Mouse (Mus musculus) liver, postnatal 0 days (tissue): ENCODE measurements around the gene Ppp3cb. TPM values are rescaled to one million over a fixed set of nuclear protein-coding genes. Genes with fewer than 3 reads are reported as not detected.

Source experiments
- ATAC-seq: fragments of 200-750 bp; cut with Nextera tagmentation; 2 replicates; pipeline ENCODE4 v1.8.0; 2017; ENCODE audit warnings: mild to moderate bottlenecking, moderate library complexity
- DNase-seq: peaks from one replicate; pipeline ENCODE4 v3.0.0-alpha.2; 2016
- H3K27ac ChIP-seq: fragments of 300-500 bp; sonication (generic); 2 replicates; pipeline ENCODE4 v1.5.1; 2014; ENCODE audit warnings: antibody characterized with exemption, moderate library complexity, mild to moderate bottlenecking, low read depth
- H3K27me3 ChIP-seq: fragments of 300-500 bp; sonication (generic); 2 replicates; pipeline ENCODE4 v1.6.1; 2014; ENCODE audit warnings: low read length, control low read depth, mixed read lengths; ENCODE audit not compliant: insufficient read depth
- H3K36me3 ChIP-seq: fragments of 300-500 bp; sonication (generic); replicated peaks from 2 replicates; pipeline ENCODE4 v1.6.1; 2014; ENCODE audit warnings: mild to moderate bottlenecking, control low read depth, low read length, moderate library complexity, mixed read lengths; ENCODE audit not compliant: insufficient read depth
- H3K4me1 ChIP-seq: fragments of 300-500 bp; sonication (generic); 2 replicates; pipeline ENCODE4 v1.6.1; 2014; ENCODE audit warnings: antibody characterized with exemption, mild to moderate bottlenecking, control low read depth; ENCODE audit not compliant: insufficient read depth
- H3K4me2 ChIP-seq: fragments of 300-500 bp; sonication (generic); 2 replicates; pipeline ENCODE4 v1.6.1; 2014; ENCODE audit warnings: low read depth, mild to moderate bottlenecking, low read length, moderate library complexity, mixed read lengths
- H3K4me3 ChIP-seq: fragments of 300-500 bp; sonication (generic); 2 replicates; pipeline ENCODE4 v1.5.1; 2014; ENCODE audit warnings: low read depth, low read length
- H3K9ac ChIP-seq: fragments of 300-500 bp; sonication (generic); replicated peaks from 2 replicates; pipeline ENCODE4 v1.6.1; 2014; ENCODE audit warnings: mild to moderate bottlenecking, moderate library complexity
- H3K9me3 ChIP-seq: fragments of 300-500 bp; sonication (generic); 2 replicates; pipeline ENCODE4 v1.6.1; 2016; ENCODE audit warnings: mild to moderate bottlenecking, control low read depth, low read length, mixed read lengths
- CTCF ChIP-seq: sonication (generic); IDR thresholded peaks from 2 replicates; pipeline ENCODE4 v1.5.1; 2016; ENCODE audit warnings: antibody characterized with exemption, low read depth
- EP300 ChIP-seq: IDR thresholded peaks from 2 replicates; pipeline ENCODE4 v1.6.1; 2016; ENCODE audit warnings: antibody characterized with exemption, low read depth, mild to moderate bottlenecking
- WGBS: fragments of 180-500 bp; shearing (Covaris S2); extraction: QIAGEN DNeasy Blood & Tissue Kit; methylation state at CpG from one replicate; pipeline ENCODE4 v1.1.7; 2014; ENCODE audit not compliant: insufficient replicate concordance; 5-methylcytosine and 5-hydroxymethylcytosine counted together
- polyA plus RNA-seq: library from polyadenylated mRNA; unstranded; fragments of >200 nt; fragmentation: Nextera tagmentation; extraction: Ambion mirVana; gene quantifications from 2 replicates; pipeline ENCODE4 v1.2.1, GENCODE M21; 2015

The Ppp3cb gene
- polyA plus RNA-seq, 1 experiment from 2014 or later, result 13.6 TPM

DNA sequence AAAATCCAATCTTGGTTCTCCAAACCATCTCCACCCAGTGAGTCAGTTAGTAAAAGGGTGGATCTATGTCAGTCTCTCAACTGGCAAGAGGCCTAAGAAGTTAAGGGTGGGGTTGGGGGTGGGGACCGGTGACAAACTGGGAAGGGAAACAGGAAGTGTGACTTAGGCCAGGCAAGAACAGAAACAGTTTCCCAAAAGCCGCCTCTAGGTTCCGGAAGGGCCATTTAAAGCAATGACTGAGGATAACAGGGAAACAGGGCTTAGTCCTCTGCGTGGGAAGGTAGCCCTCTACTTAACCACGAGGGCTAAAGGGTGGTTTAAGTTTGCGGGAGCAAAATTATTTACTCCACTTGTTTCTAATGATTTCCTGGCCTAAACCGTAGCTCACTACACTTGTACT is 67.6 kb downstream of the Ppp3cb start:
- Histone ChIP-seq H3K27ac (peak overlapping the region; percentile 95), H3K9me3 (no peaks in the 10 kb centered on the region), H3K27me3 (no peaks in the 10 kb centered on the region), H3K36me3 (peaks cover 3% of the 10 kb centered on the region; the same call in 1 of the 2 replicates), H3K9ac (peak overlapping the region; percentile 91), H3K4me3 (peak overlapping the region; percentile 93), H3K4me1 (peaks cover 19% of the 10 kb centered on the region), H3K4me2 (peak overlapping the region; percentile 92)
- WGBS, result 1% methylated on average over 7 of the region's 7 CpGs
- ATAC-seq, result peak; percentile 81
- 0 out of 2 replicates have a peak, but pooled peaks have one; percentile 39 for TF ChIP-seq EP300
- no peak for TF ChIP-seq CTCF
- DNase-seq, result peak; percentile 81

DNA sequence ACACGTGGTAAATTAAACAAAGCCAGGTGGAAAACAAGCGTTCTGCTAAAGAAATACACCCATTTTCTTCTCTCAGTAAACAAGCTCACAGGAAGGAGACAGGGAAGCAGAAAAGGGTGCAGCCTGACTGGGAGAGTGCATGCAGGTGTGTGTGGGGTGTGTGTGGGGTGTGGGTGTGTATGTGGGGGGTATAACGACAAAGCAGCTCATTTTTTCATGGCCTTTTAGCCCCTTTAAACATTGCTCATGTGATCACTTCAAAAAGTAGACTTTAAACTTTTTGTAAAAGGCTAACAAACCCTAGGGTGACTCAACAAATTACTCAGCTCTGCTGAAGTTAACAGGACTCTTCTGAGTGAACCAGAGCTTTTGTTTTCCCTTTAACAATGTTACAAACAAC is 68.0 kb downstream of the Ppp3cb start:
- H3K36me3 ChIP-seq, result peaks cover 2% of the 10 kb centered on the region
- 18% methylated on average over 3 of the region's 3 CpGs for WGBS
- H3K4me3 ChIP-seq, result peak overlapping the region; percentile 93
- H3K27ac ChIP-seq, result peak overlapping the region; percentile 95
- H3K9me3 ChIP-seq, result no peaks in the 10 kb centered on the region
- TF ChIP-seq CTCF, result no peak
- no peak for TF ChIP-seq EP300
- DNase-seq (peak; percentile 20), ATAC-seq (peak; percentile 32)
- H3K4me2 ChIP-seq, result peak overlapping the region; percentile 92
- no peaks in the 10 kb centered on the region for H3K27me3 ChIP-seq
- peak overlapping the region; percentile 91 for H3K9ac ChIP-seq
- H3K4me1 ChIP-seq, result peaks cover 19% of the 10 kb centered on the region

- peak overlapping the region; percentile 34 for H3K4me2 ChIP-seq
- no peaks in the 10 kb centered on the region for H3K9me3 ChIP-seq
- H3K36me3 ChIP-seq, result peaks cover 9% of the 10 kb centered on the region
- H3K9ac ChIP-seq, result 0 out of 2 replicates have a peak overlapping the region, but pooled peaks have one; percentile 8
- H3K27me3 ChIP-seq, result no peaks in the 10 kb centered on the region
- peaks cover 19% of the 10 kb centered on the region for H3K4me1 ChIP-seq
- DNase-seq (no peak), ATAC-seq (no peak)
- H3K27ac ChIP-seq, result no peak overlapping the region
- no peak overlapping the region for H3K4me3 ChIP-seq
- no peak for TF ChIP-seq CTCF
- no peak for TF ChIP-seq EP300
- 55% methylated on average over 4 of the region's 4 CpGs for WGBS
These were observed 68.9 kb downstream of the Ppp3cb start for GRCm38 (mm10) chr14:20477261-20478025.

GRCm38 (mm10) chr14:20460216-20460615 is 86.2 kb downstream of the Ppp3cb start:
- TF ChIP-seq CTCF (no peak), EP300 (no peak)
- Histone ChIP-seq H3K36me3 (peaks cover 86% of the 10 kb centered on the region), H3K27ac (no peak overlapping the region), H3K9me3 (no peaks in the 10 kb centered on the region), H3K4me1 (no peaks in the 10 kb centered on the region), H3K4me3 (no peak overlapping the region), H3K27me3 (no peaks in the 10 kb centered on the region), H3K9ac (no peak overlapping the region), H3K4me2 (no peak overlapping the region)
- 88% methylated on average over 14 of the region's 14 CpGs for WGBS
- DNase-seq (no peak), ATAC-seq (no peak)

GRCm38 (mm10) chr14:20458378-20458777 is 88.0 kb downstream of the Ppp3cb start:
- WGBS, result 77% methylated on average over 9 of the region's 9 CpGs
- ATAC-seq, result no peak
- H3K36me3 ChIP-seq, result peaks cover 71% of the 10 kb centered on the region
- H3K9ac ChIP-seq, result no peak overlapping the region
- no peaks in the 10 kb centered on the region for H3K9me3 ChIP-seq
- H3K27me3 ChIP-seq, result no peaks in the 10 kb centered on the region
- no peak overlapping the region for H3K4me3 ChIP-seq
- no peak overlapping the region for H3K27ac ChIP-seq
- no peak for DNase-seq
- no peaks in the 10 kb centered on the region for H3K4me1 ChIP-seq
- no peak for TF ChIP-seq CTCF
- TF ChIP-seq EP300, result no peak
- H3K4me2 ChIP-seq, result no peak overlapping the region

- H3K9ac ChIP-seq, result no peak overlapping the region
- DNase-seq (no peak), ATAC-seq (no peak)
- H3K9me3 ChIP-seq, result no peaks in the 10 kb centered on the region
- no peaks in the 10 kb centered on the region for H3K27me3 ChIP-seq
- no peak overlapping the region for H3K27ac ChIP-seq
- TF ChIP-seq CTCF (no peak), EP300 (no peak)
- no peak overlapping the region for H3K4me2 ChIP-seq
- H3K4me1 ChIP-seq, result peaks cover 6% of the 10 kb centered on the region; the same call in 1 of the 2 replicates
- peaks cover 19% of the 10 kb centered on the region for H3K36me3 ChIP-seq
- H3K4me3 ChIP-seq, result no peak overlapping the region
- 85% methylated on average over 5 of the region's 5 CpGs for WGBS
These were observed 93.4 kb downstream of the Ppp3cb start for GRCm38 (mm10) chr14:20452929-20453328.
